Comparison of ENCODE assay signal across 19 mouse cellular contexts in the genomic region with DNA sequence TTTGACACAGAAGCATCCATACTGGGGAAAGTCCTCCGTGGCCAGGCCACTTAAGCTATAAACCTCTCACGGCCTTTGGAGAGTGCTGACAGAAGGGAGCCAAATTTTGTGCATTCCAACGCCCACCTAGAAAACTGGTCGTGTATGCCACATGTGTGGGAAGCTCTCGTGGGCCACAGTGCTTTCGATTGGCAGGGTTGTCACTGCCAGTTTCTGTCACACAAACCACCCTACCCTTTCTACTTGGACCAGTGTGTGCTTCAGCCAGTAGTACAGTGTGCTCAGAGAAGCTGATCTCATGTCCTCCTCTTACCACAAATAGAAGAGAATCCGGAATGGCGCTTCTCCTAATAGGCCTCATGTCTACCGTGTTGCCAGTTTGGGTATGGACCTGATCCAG. TPM values are rescaled to one million over a fixed set of nuclear protein-coding genes. Genes with fewer than 3 reads are reported as not detected.
DNase-seq lines count a peak whose midpoint lies in the region.
"Had no signal": no experiment of that assay in that cellular context is flagged by ENCODE, and none has a peak within 500 bp of the region (broad histone marks: within the 10 kb centered on the region; RNA-seq: fewer than 3 reads in every experiment).

No protein-coding gene starts in this region.

- DNase-seq in gastrocnemius, adult 18-20 months (ENCODE audit: low spot score) = peak; percentile 3
- no peak for DNase-seq in gastrocnemius, postnatal 4 days (ENCODE audit: low spot score in 2 of 2)
- DNase-seq in layer of hippocampus, adult 8-10 months (ENCODE audit: low spot score in 2 of 2) = peak; percentile 5 to 7
- no peak for DNase-seq in layer of hippocampus, adult 9-10 months (ENCODE audit: low spot score)
- DNase-seq in right cerebral cortex, postnatal 36 days (ENCODE audit: low spot score in 2 of 2) = peak; percentile 11 to 19
- no peak for DNase-seq in right cerebral cortex, postnatal 4 days
- no peak for DNase-seq in ovary, adult 18-20 months (ENCODE audit: low spot score)
- DNase-seq: B cell, adult 2 months; cerebellum, adult 8-10 months; gastrocnemius, adult 2 months; kidney, adult 2 months; kidney, postnatal 10 days; liver, postnatal 0 days; lung, postnatal 10 days; spleen, adult 18-20 months had no signal

RNA-seq across cellular contexts. Expression of a gene that starts 40.5 kb away (rescaled TPM):
- total RNA-seq in gastrocnemius, adult 18-20 months (2021) = not detected
- not detected for total RNA-seq in gastrocnemius, postnatal 4 days (2021)
- total RNA-seq in layer of hippocampus, adult 8-10 months (2022) = 10 to 100 TPM; 16.5 to 21.1 (median 18.4) TPM
- total RNA-seq: gastrocnemius, adult 2 months; granulocyte monocyte progenitor cell, adult 5-6 weeks; heart, postnatal 25 days; liver, adult 2 months; megakaryocyte progenitor cell, adult 5-6 weeks had no signal

Comparison
In these comparisons a context has a peak if more than half of its experiments do, and no peak if none do; other contexts are left out.
1. DNase-seq: peak in gastrocnemius, adult 18-20 months (single experiment), layer of hippocampus, adult 8-10 months (2 of 2) and right cerebral cortex, postnatal 36 days (2 of 2); none in gastrocnemius, postnatal 4 days (0 of 2), layer of hippocampus, adult 9-10 months (single experiment), right cerebral cortex, postnatal 4 days (single experiment) and ovary, adult 18-20 months (single experiment).
2. RNA of a gene that starts 40.5 kb away (total RNA-seq): 16.5 to 21.1 TPM in layer of hippocampus, adult 8-10 months; not detected in gastrocnemius, adult 18-20 months and not detected in gastrocnemius, postnatal 4 days; every median in the first group is over 10 times any median in the second.